ENCODE assay signal across 8 mouse cellular contexts in the genomic region with DNA sequence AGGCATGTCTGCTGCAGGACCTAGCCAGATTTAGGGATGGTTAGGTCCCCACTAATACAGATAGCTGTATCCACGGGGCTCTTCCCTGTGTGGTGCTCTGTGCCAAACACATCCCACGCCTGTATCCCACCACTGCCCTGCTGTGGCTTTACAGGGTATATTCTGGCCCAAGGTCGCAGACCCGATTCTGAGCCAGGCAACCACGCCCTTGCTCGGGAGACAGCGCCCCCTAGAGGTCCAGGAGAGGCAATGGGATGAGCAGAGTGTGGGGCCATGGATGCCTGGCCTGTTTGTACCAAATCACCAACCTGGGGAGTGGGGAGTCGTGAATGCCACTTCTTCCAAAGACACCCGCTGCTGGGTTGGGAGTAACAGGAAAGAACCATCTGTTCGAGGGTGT.
DNase-seq lines count a peak whose midpoint lies in the region; ATAC-seq and TF ChIP-seq lines count a peak whose summit lies in the region.

No protein-coding gene starts in this region.

- H3K9me3 ChIP-seq in heart, embryonic 15.5 days (replicated peaks): no peaks in the 10 kb centered on the region
- no peaks in the 10 kb centered on the region for H3K9me3 ChIP-seq in heart, embryonic 10.5 days
- no peaks in the 10 kb centered on the region for H3K9me3 ChIP-seq in embryonic facial prominence, embryonic 10.5 days
- H3K9me3 ChIP-seq in kidney, postnatal 0 days (replicated peaks; ENCODE audit: low read length): no peaks in the 10 kb centered on the region
- H3K9me3 ChIP-seq in stomach, postnatal 0 days (ENCODE audit: control insufficient read depth, low read length): no peaks in the 10 kb centered on the region

- H3K4me1 ChIP-seq in heart, embryonic 15.5 days (replicated peaks): no peaks in the 10 kb centered on the region; the same call in 1 of the 2 replicates
- peaks cover 16% of the 10 kb centered on the region for H3K4me1 ChIP-seq in heart, embryonic 10.5 days
- H3K4me1 ChIP-seq in embryonic facial prominence, embryonic 10.5 days: peaks cover 40% of the 10 kb centered on the region
- no peaks in the 10 kb centered on the region for H3K4me1 ChIP-seq in kidney, postnatal 0 days (replicated peaks; ENCODE audit: insufficient read depth, low read length)
- no peaks in the 10 kb centered on the region for H3K4me1 ChIP-seq in stomach, postnatal 0 days (replicated peaks; ENCODE audit: control insufficient read depth, insufficient read depth)

- H3K4me3 ChIP-seq in heart, embryonic 15.5 days: no peak overlapping the region
- H3K4me3 ChIP-seq in heart, embryonic 10.5 days: no peak overlapping the region
- no peak overlapping the region for H3K4me3 ChIP-seq in embryonic facial prominence, embryonic 10.5 days
- H3K4me3 ChIP-seq in kidney, postnatal 0 days (replicated peaks; ENCODE audit: low read depth, low read length): no peak overlapping the region
- H3K4me3 ChIP-seq in stomach, postnatal 0 days (ENCODE audit: low read depth, low read length): no peak overlapping the region

- DNase-seq in heart, embryonic 10.5 days (ENCODE audit: low spot score): no peak
- DNase-seq in B cell, adult 2 months: peak; percentile 59 to 60
- peak; percentile 65 to 74 for DNase-seq in adrenal gland, postnatal 36 days
- peak; percentile 67 for DNase-seq in embryonic facial prominence, embryonic 10.5 days (ENCODE audit: low spot score)
- DNase-seq in kidney, postnatal 0 days (ENCODE audit: low spot score): peak; percentile 51
- DNase-seq in stomach, postnatal 0 days (ENCODE audit: low spot score): peak; percentile 57

- no peak overlapping the region for H3K9ac ChIP-seq in heart, embryonic 15.5 days
- H3K9ac ChIP-seq in kidney, postnatal 0 days (ENCODE audit: low read depth, low read length): no peak overlapping the region
- no peak overlapping the region for H3K9ac ChIP-seq in stomach, postnatal 0 days (ENCODE audit: low read length)

- H3K4me2 ChIP-seq in heart, embryonic 15.5 days: no peak overlapping the region
- H3K4me2 ChIP-seq in kidney, postnatal 0 days (ENCODE audit: low read length): no peak overlapping the region
- no peak overlapping the region for H3K4me2 ChIP-seq in stomach, postnatal 0 days (replicated peaks; ENCODE audit: low read depth)

- 11% methylated on average over 10 of the region's 10 CpGs for WGBS in heart, embryonic 15.5 days
- 15% methylated on average over 10 of the region's 10 CpGs for WGBS in heart, embryonic 10.5 days
- WGBS in embryonic facial prominence, embryonic 10.5 days: 17% methylated on average over 10 of the region's 10 CpGs
- 24% methylated on average over 10 of the region's 10 CpGs for WGBS in kidney, postnatal 0 days
- 18% methylated on average over 10 of the region's 10 CpGs for WGBS in stomach, postnatal 0 days

- H3K27me3 ChIP-seq in heart, embryonic 15.5 days: no peaks in the 10 kb centered on the region
- peaks cover 13% of the 10 kb centered on the region; the same call in 1 of the 2 replicates for H3K27me3 ChIP-seq in heart, embryonic 10.5 days (ENCODE audit: insufficient read depth, poor library complexity, severe bottlenecking)
- no peaks in the 10 kb centered on the region; the same call in 1 of the 2 replicates for H3K27me3 ChIP-seq in embryonic facial prominence, embryonic 10.5 days (replicated peaks; ENCODE audit: low read depth, poor library complexity, severe bottlenecking)
- H3K27me3 ChIP-seq in kidney, postnatal 0 days (ENCODE audit: insufficient read depth, low read length): no peaks in the 10 kb centered on the region
- no peaks in the 10 kb centered on the region for H3K27me3 ChIP-seq in stomach, postnatal 0 days (ENCODE audit: control insufficient read depth, insufficient read depth, low read length)

- no peak for TF ChIP-seq EP300 in stomach, postnatal 0 days (optimal IDR thresholded peaks at IDR 0.05)

- ATAC-seq in heart, embryonic 15.5 days (replicated peaks; ENCODE audit: insufficient number of reproducible peaks, insufficient read depth, low FRiP score, low read depth): peak; percentile 23; the same call in 1 of the 2 replicates
- ATAC-seq in kidney, postnatal 0 days (replicated peaks; ENCODE audit: low FRiP score, low read depth): no peak
- ATAC-seq in megakaryocyte, adult 5-6 weeks (ENCODE audit: poor library complexity, severe bottlenecking): peak; percentile 40; the same call in 1 of the 2 replicates
- no peak for ATAC-seq in stomach, postnatal 0 days (ENCODE audit: low FRiP score, low TSS enrichment)

- no peaks in the 10 kb centered on the region for H3K36me3 ChIP-seq in heart, embryonic 15.5 days
- H3K36me3 ChIP-seq in heart, embryonic 10.5 days: no peaks in the 10 kb centered on the region
- no peaks in the 10 kb centered on the region for H3K36me3 ChIP-seq in embryonic facial prominence, embryonic 10.5 days (replicated peaks)
- no peaks in the 10 kb centered on the region for H3K36me3 ChIP-seq in kidney, postnatal 0 days (ENCODE audit: insufficient read depth, low read length)
- H3K36me3 ChIP-seq in stomach, postnatal 0 days (ENCODE audit: control insufficient read depth, insufficient read depth, low read length): no peaks in the 10 kb centered on the region

- no peak overlapping the region for H3K27ac ChIP-seq in heart, embryonic 15.5 days
- no peak overlapping the region for H3K27ac ChIP-seq in heart, embryonic 10.5 days
- peak overlapping the region; percentile 30; the same call in 1 of the 2 replicates for H3K27ac ChIP-seq in embryonic facial prominence, embryonic 10.5 days (replicated peaks)
- H3K27ac ChIP-seq in kidney, postnatal 0 days: no peak overlapping the region
- H3K27ac ChIP-seq in stomach, postnatal 0 days (replicated peaks): no peak overlapping the region

- TF ChIP-seq CTCF in kidney, postnatal 0 days (IDR thresholded peaks at IDR 0.05; ENCODE audit: low read depth): peak; percentile 71
- peak; percentile 76 for TF ChIP-seq CTCF in stomach, postnatal 0 days (IDR thresholded peaks at IDR 0.05; ENCODE audit: low read depth)

Comparison
In these comparisons a context has a peak if more than half of its experiments do, and no peak if none do; other contexts are left out.
1. ATAC-seq: peak in heart, embryonic 15.5 days (single experiment) and megakaryocyte, adult 5-6 weeks (single experiment); none in kidney, postnatal 0 days (single experiment) and stomach, postnatal 0 days (single experiment).